Mouse (Mus musculus): ENCODE results near the gene Cpa1. TPM values are rescaled to one million over a fixed set of nuclear protein-coding genes. Genes with fewer than 3 reads are reported as not detected.
A peak's percentile ranks its signal among the peaks of the same experiment; 100 is the strongest.

The Cpa1 gene
- polyA plus RNA-seq, 1 experiment from 2014 or later: 0.38 TPM

DNA sequence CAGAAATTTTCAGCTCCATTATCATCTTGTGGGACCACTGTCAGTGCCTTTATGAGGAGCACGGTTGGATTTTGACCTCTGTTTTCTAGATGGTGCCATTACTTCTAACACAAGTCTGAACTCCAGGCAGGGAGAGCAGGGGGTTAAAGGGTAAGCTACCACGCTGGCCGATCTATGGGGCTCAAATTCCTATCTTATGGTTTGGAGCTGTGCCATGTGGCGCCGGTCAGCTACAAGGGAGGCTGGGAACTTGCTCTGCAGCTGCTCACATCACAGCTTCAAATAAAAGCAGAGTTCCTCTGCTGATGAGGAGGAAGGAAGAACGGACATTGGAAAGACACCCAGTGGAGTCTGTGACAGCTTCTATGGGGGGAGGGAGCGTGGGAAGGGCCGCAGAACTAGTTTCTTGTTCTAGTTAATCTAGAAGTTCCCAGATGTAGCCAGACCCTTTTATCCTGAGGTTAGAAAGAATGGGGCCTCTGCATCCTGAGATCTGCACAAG, 3.6 kb upstream of the Cpa1 start:
- Histone ChIP-seq H3K36me3 (0 out of 2 replicates have a peak, but pooled peaks cover 3% of the 10 kb centered on the region), H3K9me3 (replicated peaks) (no peaks in the 10 kb centered on the region), H3K27ac (peak overlapping the region; percentile 90), H3K4me1 (peaks cover 62% of the 10 kb centered on the region), H3K4me3 (no peak overlapping the region), H3K27me3 (ENCODE audit: low read depth, poor library complexity, severe bottlenecking) (no peaks in the 10 kb centered on the region)
- WGBS: 35% methylated on average over 8 of the region's 8 CpGs
- no peak for DNase-seq (ENCODE audit: low spot score)

DNA sequence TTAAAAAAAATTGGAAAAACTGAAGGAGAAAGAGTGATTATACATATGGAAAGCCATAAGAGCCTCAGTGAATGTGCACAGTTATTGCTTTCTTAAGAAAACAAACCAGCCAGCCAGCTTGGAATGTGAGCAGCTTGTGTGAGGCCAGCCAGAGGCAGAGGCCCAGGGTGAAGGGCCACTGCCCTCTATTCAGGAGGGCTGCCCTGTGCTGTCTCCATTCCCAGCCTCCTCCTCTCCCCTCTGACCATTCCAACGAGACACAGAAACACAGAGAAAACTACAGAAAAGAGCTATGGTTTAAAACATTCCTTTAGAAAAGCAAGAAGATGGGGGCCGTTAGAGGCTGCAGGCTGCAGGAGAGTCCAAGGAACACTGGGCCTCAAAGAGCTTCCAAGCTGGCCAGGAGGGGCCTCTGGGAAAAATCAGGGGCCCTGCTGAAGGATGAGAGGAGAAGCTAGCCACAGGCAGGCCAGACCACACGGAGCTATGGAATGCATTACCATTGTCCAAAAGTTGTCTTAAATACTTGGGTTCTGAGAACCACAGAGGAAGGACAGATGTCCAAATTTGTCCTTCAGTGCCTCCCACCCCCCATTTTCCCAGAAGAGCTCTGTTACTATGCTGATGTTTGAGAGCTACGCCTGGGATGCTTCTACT, 2.7 kb upstream of the Cpa1 start:
- DNase-seq (ENCODE audit: low spot score): no peak
- 42% methylated on average over 4 of the region's 4 CpGs for WGBS
- Histone ChIP-seq H3K9me3 (replicated peaks) (no peaks in the 10 kb centered on the region), H3K36me3 (0 out of 2 replicates have a peak, but pooled peaks cover 3% of the 10 kb centered on the region), H3K27me3 (ENCODE audit: low read depth, poor library complexity, severe bottlenecking) (no peaks in the 10 kb centered on the region), H3K4me1 (peaks cover 57% of the 10 kb centered on the region), H3K27ac (peak overlapping the region; percentile 90), H3K4me3 (no peak overlapping the region)

DNA sequence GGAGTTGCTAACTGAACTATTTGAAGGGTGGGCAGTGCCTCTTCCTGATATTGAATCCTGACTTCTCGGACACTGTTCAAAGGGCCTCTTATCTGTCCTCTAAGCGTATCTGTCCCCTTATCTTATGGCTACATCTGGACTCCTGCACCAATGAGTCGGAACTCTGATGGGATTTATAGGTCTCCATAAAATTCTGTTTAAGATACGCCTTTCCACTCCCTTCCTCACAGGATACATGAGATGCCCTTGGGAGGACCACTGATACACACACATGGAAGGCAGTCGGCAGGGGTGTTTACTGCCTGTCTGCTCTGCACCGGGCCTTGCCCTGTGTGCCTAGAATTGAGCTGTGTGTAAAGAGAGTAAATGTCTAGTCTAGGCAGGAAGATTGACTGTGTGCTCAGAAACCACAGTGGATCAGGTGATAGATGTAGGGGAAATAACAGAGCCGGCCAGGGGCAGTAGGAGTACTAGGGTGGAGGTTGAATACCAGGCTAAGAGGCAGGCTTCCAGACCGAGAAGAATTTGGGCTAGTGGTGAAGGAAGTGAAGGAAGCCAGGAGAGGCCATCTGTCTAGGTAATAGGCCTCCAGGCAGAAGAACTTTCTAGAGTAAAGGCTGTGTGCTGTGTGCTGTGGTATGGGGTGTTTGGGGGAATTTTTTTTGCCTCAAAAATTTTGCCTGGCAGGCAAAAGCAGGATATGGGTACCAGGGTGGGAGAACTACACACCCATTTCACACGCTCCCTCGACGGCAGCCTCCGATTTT, 4.9 kb downstream of the Cpa1 start:
- 63% methylated on average over 12 of the region's 12 CpGs for WGBS
- peak overlapping the region; percentile 81 for H3K27ac ChIP-seq
- no peak for DNase-seq (ENCODE audit: low spot score)
- H3K36me3 ChIP-seq: 0 out of 2 replicates have a peak, but pooled peaks cover 3% of the 10 kb centered on the region
- H3K4me1 ChIP-seq: peaks cover 37% of the 10 kb centered on the region
- no peak overlapping the region for H3K4me3 ChIP-seq
- no peaks in the 10 kb centered on the region for H3K9me3 ChIP-seq (replicated peaks)
- no peaks in the 10 kb centered on the region for H3K27me3 ChIP-seq (ENCODE audit: low read depth, poor library complexity, severe bottlenecking)

DNA sequence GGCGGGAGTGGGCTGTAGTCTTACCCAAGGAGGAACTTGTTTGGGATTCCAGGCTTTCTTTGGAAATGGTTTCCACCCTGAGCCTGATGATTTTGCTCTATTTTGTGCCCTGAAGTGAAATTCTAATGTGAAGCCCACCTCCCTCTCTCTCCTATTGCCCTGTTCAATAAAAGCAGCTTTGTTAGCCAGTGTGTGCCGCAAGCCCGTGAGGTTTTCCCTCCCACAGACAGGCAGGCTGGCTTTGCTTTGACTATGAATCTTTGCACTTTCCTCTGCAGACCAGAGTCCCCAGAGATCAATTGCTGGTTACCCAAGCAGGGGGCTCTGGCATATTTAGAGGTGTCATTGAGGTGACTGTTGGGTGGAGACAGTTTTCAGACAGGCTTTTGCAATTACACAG, 5.4 kb downstream of the Cpa1 start:
- Histone ChIP-seq H3K27ac (peak overlapping the region; percentile 81), H3K27me3 (ENCODE audit: low read depth, poor library complexity, severe bottlenecking) (no peaks in the 10 kb centered on the region), H3K4me3 (no peak overlapping the region), H3K36me3 (peaks cover 5% of the 10 kb centered on the region; the same call in 1 of the 2 replicates), H3K4me1 (peaks cover 39% of the 10 kb centered on the region), H3K9me3 (replicated peaks) (no peaks in the 10 kb centered on the region)
- WGBS: 66% methylated on average over 3 of the region's 3 CpGs
- DNase-seq (ENCODE audit: low spot score): no peak

DNA sequence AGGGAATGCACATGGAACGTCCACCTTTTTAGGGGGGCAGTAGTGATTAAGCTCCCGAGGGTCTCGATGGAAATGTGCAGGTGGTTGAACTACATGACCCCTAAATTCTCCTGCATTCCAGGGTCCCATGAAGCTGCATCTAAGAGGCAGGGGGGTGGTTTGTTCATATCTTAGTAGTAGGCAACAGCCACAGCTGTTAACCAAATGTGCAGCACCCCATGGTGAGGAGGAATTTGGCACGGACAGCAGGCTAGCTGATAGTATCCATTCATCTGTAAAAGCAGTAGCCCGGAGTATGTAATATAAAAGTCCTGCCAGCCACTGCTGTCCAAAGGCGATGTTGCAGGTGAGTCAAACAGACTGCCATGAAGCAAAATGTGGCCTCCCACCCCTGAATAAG, 6.4 kb downstream of the Cpa1 start:
- no peak overlapping the region for H3K4me3 ChIP-seq
- H3K27me3 ChIP-seq (ENCODE audit: low read depth, poor library complexity, severe bottlenecking): no peaks in the 10 kb centered on the region
- peak overlapping the region; percentile 81 for H3K27ac ChIP-seq
- peaks cover 8% of the 10 kb centered on the region; the same call in 1 of the 2 replicates for H3K36me3 ChIP-seq
- H3K9me3 ChIP-seq (replicated peaks): no peaks in the 10 kb centered on the region
- 82% methylated on average over 6 of the region's 6 CpGs for WGBS
- no peak for DNase-seq (ENCODE audit: low spot score)
- H3K4me1 ChIP-seq: peaks cover 44% of the 10 kb centered on the region

DNA sequence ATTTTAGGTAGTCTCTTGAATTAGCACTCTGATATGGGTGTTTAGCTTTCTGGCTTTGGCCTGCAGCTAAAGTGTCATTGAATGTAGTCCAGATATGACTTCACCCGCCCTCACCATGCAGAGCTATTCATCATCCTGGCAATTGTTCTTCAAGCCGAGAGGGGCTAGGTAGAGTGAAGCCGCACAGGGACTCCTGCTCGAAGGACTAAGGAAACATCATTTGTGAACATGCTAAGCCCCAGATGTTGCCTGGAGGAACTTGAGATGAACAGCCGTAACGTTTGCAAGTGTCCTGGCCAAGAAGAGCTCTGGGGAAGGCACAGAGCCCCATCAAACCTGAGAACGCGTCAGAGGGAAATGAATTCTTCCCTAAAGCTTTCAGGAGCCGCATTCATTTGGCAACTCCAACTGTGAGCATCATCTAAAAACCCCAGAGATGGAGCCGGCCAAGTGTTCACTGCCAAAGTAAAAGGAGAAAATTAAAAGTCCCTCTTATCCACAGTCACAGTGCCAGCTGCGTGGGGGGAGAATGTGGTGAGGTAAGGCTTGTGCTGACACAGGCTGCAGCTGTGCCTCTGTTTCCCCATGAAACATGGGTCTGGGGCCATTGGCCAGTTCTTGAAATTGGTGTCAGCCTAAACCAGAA, 10.8 kb downstream of the Cpa1 start:
- 83% methylated on average over 11 of the region's 11 CpGs for WGBS
- H3K27me3 ChIP-seq (ENCODE audit: low read depth, poor library complexity, severe bottlenecking): no peaks in the 10 kb centered on the region
- peak overlapping the region; percentile 75 for H3K27ac ChIP-seq
- no peaks in the 10 kb centered on the region for H3K9me3 ChIP-seq (replicated peaks)
- no peak for DNase-seq (ENCODE audit: low spot score)
- H3K4me1 ChIP-seq: peaks cover 54% of the 10 kb centered on the region
- H3K4me3 ChIP-seq: no peak overlapping the region
- peaks cover 8% of the 10 kb centered on the region; the same call in 1 of the 2 replicates for H3K36me3 ChIP-seq

DNA sequence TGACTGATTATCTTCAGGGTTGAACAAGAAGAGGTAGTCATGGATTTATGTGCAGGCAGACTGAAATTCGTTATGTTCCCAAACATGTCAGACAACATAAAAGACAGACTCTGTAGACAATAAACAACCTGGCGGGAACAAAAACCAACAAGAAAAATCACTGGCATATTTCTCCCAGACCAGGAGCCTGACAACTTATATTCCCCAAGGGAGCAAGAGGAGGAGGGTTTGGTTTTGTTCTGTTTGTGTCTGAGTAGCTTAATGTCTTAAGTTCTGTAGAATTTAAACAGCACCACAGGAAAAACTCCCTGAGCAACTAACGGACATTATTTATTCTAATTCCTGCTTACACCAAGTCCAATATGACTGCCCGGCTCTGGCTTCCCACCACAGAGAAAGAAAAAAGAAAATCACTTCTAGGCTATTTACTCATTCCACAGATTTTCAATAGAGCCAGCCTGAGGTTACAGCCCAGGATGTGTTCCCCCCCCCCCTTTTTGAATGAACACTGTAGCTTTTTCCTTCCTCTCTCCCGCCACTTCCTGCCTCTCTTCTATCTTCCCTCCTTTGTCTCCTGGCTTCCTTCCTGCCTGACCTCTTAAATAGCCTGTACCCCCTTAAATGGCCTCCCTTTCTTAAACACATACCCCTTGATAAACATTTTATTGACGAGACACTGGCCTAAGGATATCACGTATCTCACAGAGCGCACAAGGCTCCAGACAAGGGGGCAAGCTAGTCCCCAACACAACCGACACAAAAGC, 13.6 kb downstream of the Cpa1 start:
- WGBS: 56% methylated on average over 9 of the region's 9 CpGs
- Histone ChIP-seq H3K27ac (peak overlapping the region; percentile 89), H3K27me3 (ENCODE audit: low read depth, poor library complexity, severe bottlenecking) (no peaks in the 10 kb centered on the region), H3K4me1 (peaks cover 69% of the 10 kb centered on the region), H3K9me3 (replicated peaks) (no peaks in the 10 kb centered on the region), H3K36me3 (peaks cover 31% of the 10 kb centered on the region), H3K4me3 (no peak overlapping the region)
- no peak for DNase-seq (ENCODE audit: low spot score)

DNA sequence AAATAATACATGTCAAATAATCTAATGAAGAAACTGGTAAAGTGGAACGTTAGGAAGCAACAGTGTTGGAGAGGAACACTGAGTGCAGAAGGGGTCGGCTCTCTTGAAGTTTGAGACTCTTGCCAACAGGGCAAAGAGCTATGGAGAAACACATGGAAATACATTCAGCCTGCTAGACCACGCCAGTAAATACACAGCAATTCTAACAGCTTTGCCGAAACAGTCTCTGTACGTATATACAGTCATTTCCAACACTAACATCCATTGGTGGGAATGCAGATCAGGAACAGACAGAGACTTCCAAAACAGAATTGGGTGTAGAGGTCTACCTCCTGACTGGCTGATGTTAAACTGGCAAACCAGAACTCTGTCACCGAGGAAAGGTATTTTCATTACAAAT, 14.5 kb downstream of the Cpa1 start:
- H3K36me3 ChIP-seq: peaks cover 38% of the 10 kb centered on the region
- no peaks in the 10 kb centered on the region for H3K27me3 ChIP-seq (ENCODE audit: low read depth, poor library complexity, severe bottlenecking)
- H3K27ac ChIP-seq: peak overlapping the region; percentile 89
- peaks cover 70% of the 10 kb centered on the region for H3K4me1 ChIP-seq
- no peak for DNase-seq (ENCODE audit: low spot score)
- 86% methylated on average over 6 of the region's 6 CpGs for WGBS
- H3K9me3 ChIP-seq (replicated peaks): no peaks in the 10 kb centered on the region
- no peak overlapping the region for H3K4me3 ChIP-seq

DNA sequence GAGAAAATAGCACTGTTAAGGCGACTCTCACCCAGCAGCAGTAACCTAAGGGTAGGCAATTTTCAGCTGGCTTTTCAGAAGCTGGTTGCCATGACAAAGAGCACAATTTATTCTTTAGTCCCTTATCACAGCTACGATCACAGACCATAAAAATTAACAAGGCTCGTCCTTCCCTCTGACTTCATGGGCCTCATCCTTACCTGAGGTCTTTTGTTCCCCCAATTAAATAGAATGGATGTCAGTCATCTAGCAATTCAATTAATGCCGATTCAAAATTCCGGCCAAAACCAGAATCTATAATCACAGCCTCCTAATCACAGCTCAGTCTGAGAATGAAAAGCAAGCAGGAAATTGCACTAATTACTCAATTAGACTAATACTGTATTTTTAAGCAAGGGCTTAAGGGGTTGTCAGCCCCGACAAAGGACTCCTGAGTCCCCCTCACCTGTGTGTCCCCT, 15.4 kb downstream of the Cpa1 start:
- H3K9me3 ChIP-seq (replicated peaks): no peaks in the 10 kb centered on the region
- 41% methylated on average over 6 of the region's 6 CpGs for WGBS

DNA sequence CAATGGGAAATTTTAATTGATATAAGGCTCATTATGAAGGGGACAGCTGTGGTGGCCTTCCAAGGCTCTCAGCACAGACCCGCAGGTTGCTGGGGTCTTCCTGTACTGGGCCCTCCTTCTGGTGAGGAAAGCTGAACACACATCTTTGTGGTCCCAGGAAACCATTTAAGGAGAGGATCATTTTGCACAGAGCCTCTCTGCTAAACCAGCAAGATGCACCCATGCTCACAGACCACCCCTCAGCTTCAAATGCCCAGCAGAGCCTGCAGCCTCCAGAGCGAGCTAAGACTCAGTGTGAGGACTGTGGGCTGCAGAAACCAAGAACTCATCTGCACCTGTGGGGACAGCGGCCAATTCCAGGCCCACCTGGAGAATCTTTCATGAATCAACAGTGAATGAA, 15.9 kb downstream of the Cpa1 start:
- no peak overlapping the region for H3K4me3 ChIP-seq
- no peak for DNase-seq (ENCODE audit: low spot score)
- peaks cover 62% of the 10 kb centered on the region for H3K4me1 ChIP-seq
- peak overlapping the region; percentile 89 for H3K27ac ChIP-seq
- H3K36me3 ChIP-seq: peaks cover 46% of the 10 kb centered on the region
- WGBS: 83% methylated on average over 3 of the region's 3 CpGs
- no peaks in the 10 kb centered on the region for H3K9me3 ChIP-seq (replicated peaks)
- no peaks in the 10 kb centered on the region for H3K27me3 ChIP-seq (ENCODE audit: low read depth, poor library complexity, severe bottlenecking)

More for the DNA sequence above, 15.4 kb downstream of the Cpa1 start:
- DNase-seq (ENCODE audit: low spot score): no peak
- Histone ChIP-seq H3K4me3 (no peak overlapping the region), H3K27ac (peak overlapping the region; percentile 89), H3K36me3 (peaks cover 46% of the 10 kb centered on the region), H3K4me1 (peaks cover 67% of the 10 kb centered on the region), H3K27me3 (ENCODE audit: low read depth, poor library complexity, severe bottlenecking) (no peaks in the 10 kb centered on the region)

DNA sequence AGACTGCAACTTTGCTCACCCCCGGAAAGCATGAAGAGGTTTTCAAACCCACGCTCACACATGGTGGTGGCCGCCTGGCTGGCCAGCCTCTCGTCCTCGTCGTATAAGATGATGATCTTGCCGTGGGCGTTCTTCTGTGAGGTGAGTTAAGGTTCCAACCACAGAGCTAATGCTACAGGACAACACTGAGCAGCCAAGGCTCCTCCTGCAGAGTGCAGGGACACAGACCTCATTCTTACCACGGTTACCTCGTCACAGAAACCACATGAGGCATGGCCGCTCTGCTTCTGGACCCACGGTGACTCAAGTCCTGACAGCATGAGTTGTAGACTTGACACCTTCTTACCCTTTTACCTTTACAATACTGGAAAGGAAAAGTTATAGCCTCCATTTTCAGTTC, 18.3 kb downstream of the Cpa1 start:
- peaks cover 76% of the 10 kb centered on the region for H3K4me1 ChIP-seq

DNA sequence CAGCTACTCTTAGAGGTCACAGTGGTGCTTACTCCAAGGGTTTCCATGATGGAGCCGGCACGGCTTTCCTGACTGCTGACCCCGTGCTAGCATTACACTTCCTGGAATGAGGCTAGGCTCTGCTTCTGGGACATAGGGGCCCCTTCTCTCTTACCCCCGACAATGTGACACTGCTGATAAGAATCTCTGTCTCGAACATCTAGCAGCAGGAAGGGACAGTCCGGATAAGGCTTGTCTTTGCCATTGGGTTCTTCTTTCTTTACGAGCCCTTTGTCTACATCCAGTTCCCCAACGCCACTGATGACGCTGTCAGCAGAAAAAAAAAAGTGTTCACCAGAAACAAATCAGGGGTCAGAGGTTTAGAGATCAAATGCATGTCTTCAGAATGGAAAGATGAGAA, 19.6 kb downstream of the Cpa1 start:
- no peaks in the 10 kb centered on the region for H3K27me3 ChIP-seq (ENCODE audit: low read depth, poor library complexity, severe bottlenecking)
- no peak overlapping the region for H3K4me3 ChIP-seq
- DNase-seq (ENCODE audit: low spot score): no peak
- no peaks in the 10 kb centered on the region for H3K9me3 ChIP-seq (replicated peaks)
- H3K27ac ChIP-seq: peak overlapping the region; percentile 61; the same call in 1 of the 2 replicates
- H3K4me1 ChIP-seq: peaks cover 65% of the 10 kb centered on the region
- peaks cover 54% of the 10 kb centered on the region for H3K36me3 ChIP-seq
- WGBS: 71% methylated on average over 9 of the region's 9 CpGs

More for the DNA sequence above, 18.3 kb downstream of the Cpa1 start:
- H3K27me3 ChIP-seq (ENCODE audit: low read depth, poor library complexity, severe bottlenecking): no peaks in the 10 kb centered on the region
- H3K4me3 ChIP-seq: no peak overlapping the region
- peak overlapping the region; percentile 89 for H3K27ac ChIP-seq
- H3K36me3 ChIP-seq: peaks cover 54% of the 10 kb centered on the region
- H3K9me3 ChIP-seq (replicated peaks): no peaks in the 10 kb centered on the region
- 96% methylated on average over 12 of the region's 12 CpGs for WGBS
- DNase-seq (ENCODE audit: low spot score): no peak
